Mouse (Mus musculus) lung, postnatal 0 days (tissue): ENCODE results near the gene Paip2b.

Experiments
- CTCF ChIP-seq: IDR thresholded peaks from 2 replicates; pipeline ENCODE4 v1.5.1; 2016; ENCODE audit warnings: antibody characterized with exemption, mild to moderate bottlenecking
- EP300 ChIP-seq: IDR thresholded peaks from 2 replicates; pipeline ENCODE4 v1.6.1; 2016; ENCODE audit warnings: antibody characterized with exemption, mild to moderate bottlenecking, control low read depth

GRCm38 (mm10) chr6:83860033-83860432, 28.5 kb upstream of the Paip2b start:
- TF ChIP-seq CTCF (no peak), EP300 (no peak)
